Mouse (Mus musculus) liver, embryonic 14.5 days (tissue): ENCODE results near the gene Ipcef1. TPM values are rescaled to one million over a fixed set of nuclear protein-coding genes. Genes with fewer than 3 reads are reported as not detected.

ENCODE experiments used
- ATAC-seq: fragments of 200-750 bp; cut with Nextera tagmentation; 2 replicates; pipeline ENCODE4 v1.8.0; 2017; ENCODE audit warnings: moderate number of reproducible peaks, mild to moderate bottlenecking, moderate library complexity; ENCODE audit not compliant: insufficient read depth
- DNase-seq, 3 experiments: peaks; one replicate each; pipeline ENCODE4 v3.0.0-alpha.2; 2012 to 2013; ENCODE audit warnings: low read depth in 3 of 3, low spot score in 3 of 3
- H3K27ac ChIP-seq: fragments of 300-500 bp; sonication (generic); 2 replicates; pipeline ENCODE4 v1.5.1; 2014; ENCODE audit warnings: moderate library complexity, mild to moderate bottlenecking, control low read depth, inconsistent platforms
- H3K27me3 ChIP-seq: fragments of 300-500 bp; sonication (generic); 2 replicates; pipeline ENCODE4 v1.6.1; 2014; ENCODE audit warnings: mild to moderate bottlenecking, low read length, moderate library complexity; ENCODE audit not compliant: control insufficient read depth, insufficient read depth
- H3K36me3 ChIP-seq: fragments of 300-500 bp; sonication (generic); replicated peaks from 2 replicates; pipeline ENCODE4 v1.6.1; 2014; ENCODE audit warnings: low read depth; ENCODE audit not compliant: control insufficient read depth, insufficient read depth
- H3K4me1 ChIP-seq, 2 experiments: fragments of 200-500 bp in 1 of 2; fragments of 300-500 bp in 1 of 2; sonication (generic) in 1 of 2; replicated peaks; 2 replicates each; pipeline ENCODE4 v1.6.1; 2012 to 2014; ENCODE audit warnings: antibody characterized with exemption in 1 of 2, inconsistent platforms in 1 of 2, low read length in 1 of 2; ENCODE audit not compliant: control insufficient read depth in 2 of 2, insufficient read depth in 2 of 2
- H3K4me2 ChIP-seq: fragments of 300-500 bp; sonication (generic); 2 replicates; pipeline ENCODE4 v1.6.1; 2014; ENCODE audit warnings: low read depth, mild to moderate bottlenecking, control low read depth, moderate library complexity
- H3K4me3 ChIP-seq, 2 experiments: fragments of 200-500 bp in 1 of 2; fragments of 300-500 bp in 1 of 2; sonication (generic) in 1 of 2; 2 replicates each; pipeline ENCODE4 v1.5.1; 2012 to 2014; ENCODE audit warnings: low read depth in 2 of 2, low read length in 2 of 2, mild to moderate bottlenecking in 2 of 2, control low read depth in 1 of 2, inconsistent platforms in 1 of 2, moderate library complexity in 1 of 2; ENCODE audit not compliant: insufficient read depth in 1 of 2
- H3K9ac ChIP-seq: fragments of 300-500 bp; sonication (generic); replicated peaks from 2 replicates; pipeline ENCODE4 v1.6.1; 2014; ENCODE audit warnings: mild to moderate bottlenecking, control low read depth, moderate library complexity
- H3K9me3 ChIP-seq: fragments of 300-500 bp; sonication (generic); 2 replicates; pipeline ENCODE4 v1.6.1; 2016; ENCODE audit warnings: low read length, mixed read lengths; ENCODE audit not compliant: control insufficient read depth
- CTCF ChIP-seq: IDR thresholded peaks from 2 replicates; pipeline ENCODE4 v1.5.1; 2016; ENCODE audit warnings: antibody characterized with exemption, low read depth, control low read depth
- EP300 ChIP-seq: IDR thresholded peaks from 2 replicates; pipeline ENCODE4 v1.6.1; 2016; ENCODE audit warnings: antibody characterized with exemption, low read depth
- WGBS: fragments of 180-500 bp; shearing (Covaris S2); extraction: QIAGEN DNeasy Blood & Tissue Kit; methylation state at CpG from one replicate; pipeline ENCODE4 v1.1.7; 2014; ENCODE audit not compliant: insufficient replicate concordance; 5-methylcytosine and 5-hydroxymethylcytosine counted together
- polyA plus RNA-seq, 2 experiments: library from polyadenylated mRNA; depleted of rRNA in 1 of 2; stranded (reverse) in 1 of 2; unstranded in 1 of 2; fragments of >200 nt; fragmentation: Nextera tagmentation in 1 of 2; extraction: Ambion mirVana in 1 of 2; gene quantifications; 2 replicates each; pipeline versions ENCODE4 v1.2.1 to v1.2.3; 2012 to 2014

The Ipcef1 gene
- polyA plus RNA-seq, 2 experiments: 0.50 to 0.71 TPM

GRCm38 (mm10) chr10:6986246-6986645, 66.0 kb downstream of the Ipcef1 start:
- Histone ChIP-seq H3K4me2 (no peak overlapping the region), H3K27ac (no peak overlapping the region), H3K27me3 (no peaks in the 10 kb centered on the region), H3K4me1 (no peaks in the 10 kb centered on the region), H3K4me3 (no peak overlapping the region), H3K36me3 (no peaks in the 10 kb centered on the region), H3K9ac (no peak overlapping the region), H3K9me3 (no peaks in the 10 kb centered on the region)
- no peak for ATAC-seq
- WGBS: 30% methylated on average over 4 of the region's 4 CpGs
- no peak for DNase-seq
- TF ChIP-seq CTCF (no peak), EP300 (no peak)

- 60% methylated on average over 2 of the region's 2 CpGs for WGBS
- Histone ChIP-seq H3K9ac (no peak overlapping the region), H3K4me3 (no peak overlapping the region), H3K4me1 (no peaks in the 10 kb centered on the region), H3K27ac (no peak overlapping the region), H3K36me3 (no peaks in the 10 kb centered on the region), H3K9me3 (no peaks in the 10 kb centered on the region), H3K27me3 (no peaks in the 10 kb centered on the region), H3K4me2 (no peak overlapping the region)
- DNase-seq (no peak), ATAC-seq (no peak)
- no peak for TF ChIP-seq EP300
- TF ChIP-seq CTCF: no peak
These were observed 68.8 kb downstream of the Ipcef1 start for GRCm38 (mm10) chr10:6983431-6983830.

DNA sequence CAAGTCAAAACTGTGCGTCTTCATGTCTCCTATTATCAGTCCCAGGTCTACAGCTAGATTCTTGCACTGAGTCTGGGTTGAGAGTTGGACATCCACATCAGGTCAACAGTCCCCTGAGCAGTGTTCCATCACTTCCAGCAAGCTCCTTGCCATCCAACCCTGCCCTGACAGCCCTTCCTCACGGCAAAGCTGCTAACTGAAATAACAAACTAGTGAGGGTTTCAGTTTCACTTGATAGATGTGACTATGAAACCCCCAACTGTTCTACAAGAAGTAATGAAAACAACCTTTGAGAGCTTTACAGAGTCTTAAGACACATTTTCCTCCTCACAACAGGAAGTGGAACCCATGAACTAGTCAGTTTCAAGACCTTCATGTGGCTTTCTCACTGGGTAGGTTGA, 69.5 kb downstream of the Ipcef1 start:
- Histone ChIP-seq H3K9me3 (no peaks in the 10 kb centered on the region), H3K36me3 (no peaks in the 10 kb centered on the region), H3K27ac (no peak overlapping the region), H3K4me2 (no peak overlapping the region), H3K9ac (no peak overlapping the region), H3K4me1 (no peaks in the 10 kb centered on the region), H3K4me3 (no peak overlapping the region), H3K27me3 (no peaks in the 10 kb centered on the region)
- ATAC-seq (no peak), DNase-seq (no peak)
- TF ChIP-seq CTCF: no peak
- no peak for TF ChIP-seq EP300
- WGBS: 45% methylated on average over 2 of the region's 2 CpGs

GRCm38 (mm10) chr10:6980236-6980635, 72.0 kb downstream of the Ipcef1 start:
- H3K27me3 ChIP-seq: no peaks in the 10 kb centered on the region
- no peak for DNase-seq
- TF ChIP-seq EP300 (no peak), CTCF (no peak)
- peak overlapping the region; percentile 1; the same call in 1 of the 2 replicates for H3K4me2 ChIP-seq
- no peaks in the 10 kb centered on the region for H3K9me3 ChIP-seq
- no peaks in the 10 kb centered on the region for H3K4me1 ChIP-seq
- no peak overlapping the region for H3K4me3 ChIP-seq
- no peak overlapping the region for H3K9ac ChIP-seq
- H3K36me3 ChIP-seq: no peaks in the 10 kb centered on the region
- H3K27ac ChIP-seq: no peak overlapping the region
- no peak for ATAC-seq
- 12% methylated on average over 6 of the region's 6 CpGs for WGBS

GRCm38 (mm10) chr10:6979789-6980188, 72.5 kb downstream of the Ipcef1 start:
- ATAC-seq: no peak
- TF ChIP-seq EP300: no peak
- TF ChIP-seq CTCF: no peak
- 16% methylated on average over 8 of the region's 8 CpGs for WGBS

More at GRCm38 (mm10) chr10:6979789-6980188, 72.5 kb downstream of the Ipcef1 start:
- DNase-seq: no peak
- Histone ChIP-seq H3K9me3 (no peaks in the 10 kb centered on the region), H3K9ac (no peak overlapping the region), H3K36me3 (no peaks in the 10 kb centered on the region), H3K4me1 (no peaks in the 10 kb centered on the region), H3K27me3 (no peaks in the 10 kb centered on the region), H3K4me2 (peak overlapping the region; percentile 1; the same call in 1 of the 2 replicates), H3K4me3 (no peak overlapping the region), H3K27ac (no peak overlapping the region)
